Mouse (Mus musculus): Measurements from ENCODE around the gene Pml.

Pml gene

DNA sequence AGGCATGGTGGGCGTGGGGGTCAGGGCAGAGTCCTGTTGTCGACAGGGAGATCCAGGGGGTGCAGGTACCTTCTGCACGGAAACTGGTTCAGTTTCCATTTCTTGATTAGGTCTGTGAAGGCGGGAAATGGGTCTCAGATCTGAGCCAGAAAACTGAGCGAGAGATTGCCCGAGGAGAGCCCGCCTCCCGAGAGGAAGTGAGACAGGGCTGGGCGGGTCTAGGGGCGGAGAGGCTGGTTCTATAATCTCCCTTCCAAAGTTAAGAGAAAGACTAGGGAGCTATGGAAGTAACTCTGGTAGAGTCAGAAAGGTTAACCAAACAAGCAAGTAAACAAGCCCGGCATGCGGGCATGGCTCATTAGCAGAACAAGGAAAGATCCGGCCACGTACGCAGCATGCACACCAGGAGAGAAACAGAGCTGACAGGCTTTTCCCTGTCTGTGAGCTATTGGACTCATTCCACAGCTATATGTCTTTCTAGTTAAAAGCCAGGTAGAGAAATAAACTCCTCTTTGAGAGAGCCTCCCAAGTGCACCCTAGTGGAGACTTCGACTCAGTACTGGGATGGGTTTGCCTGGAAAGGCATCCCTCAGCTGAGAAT lies at the start of gene Pml:
Gene Pml, minus strand, starts transcription at position 195 of the 601 bp plus-strand sequence.
- in situ Hi-C loops (cut with MboI, MseI) = no loop called here

DNA sequence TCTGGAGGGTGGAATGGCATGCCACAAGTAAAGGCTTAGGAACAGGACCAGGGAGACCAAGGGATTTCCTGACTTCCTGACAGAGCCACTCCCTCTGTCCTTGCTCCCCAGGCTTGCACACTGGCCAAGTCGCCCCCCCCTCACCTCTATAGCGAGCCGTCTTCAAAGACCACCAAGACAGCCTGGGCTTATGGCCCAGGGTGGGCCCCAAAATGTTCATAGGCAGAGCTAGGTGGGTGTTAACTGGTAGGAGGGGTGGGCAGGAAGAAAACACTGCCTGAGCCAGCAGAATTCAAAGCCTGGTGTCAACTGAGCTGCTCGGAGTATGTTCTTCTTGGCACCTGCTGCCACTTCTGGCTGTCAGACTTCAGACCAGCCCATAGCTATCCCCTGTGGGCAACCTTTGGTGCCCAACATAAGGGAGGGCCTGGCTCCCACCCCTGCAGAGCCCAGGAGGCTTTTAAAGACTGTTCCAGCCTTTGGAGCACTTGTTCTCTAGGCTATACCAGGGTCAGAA lies 48.4 kb upstream of the Pml start:
- in situ Hi-C loops (cut with MboI, MseI) = no loop called here

DNA sequence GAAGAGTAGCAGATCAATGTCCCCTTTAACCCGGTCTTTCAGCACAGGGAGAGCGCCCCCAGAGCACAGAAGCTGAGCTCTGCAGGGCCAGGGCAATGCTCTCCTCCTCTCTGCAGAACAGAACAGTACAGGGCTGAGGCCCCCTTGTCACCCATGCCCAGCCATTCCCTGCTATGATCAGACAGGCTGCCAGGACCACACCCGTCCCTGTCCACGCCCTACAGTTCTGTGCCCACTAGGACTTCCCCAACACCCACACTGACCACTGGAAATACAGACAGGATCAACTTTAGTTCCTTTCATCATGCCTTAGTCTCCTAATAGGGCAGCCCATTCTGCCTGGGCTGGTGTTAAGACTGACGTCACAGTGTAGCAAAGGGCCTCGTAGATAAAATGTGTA lies 47.5 kb upstream of the Pml start:
- in situ Hi-C loops (cut with MboI, MseI) = no loop called here

DNA sequence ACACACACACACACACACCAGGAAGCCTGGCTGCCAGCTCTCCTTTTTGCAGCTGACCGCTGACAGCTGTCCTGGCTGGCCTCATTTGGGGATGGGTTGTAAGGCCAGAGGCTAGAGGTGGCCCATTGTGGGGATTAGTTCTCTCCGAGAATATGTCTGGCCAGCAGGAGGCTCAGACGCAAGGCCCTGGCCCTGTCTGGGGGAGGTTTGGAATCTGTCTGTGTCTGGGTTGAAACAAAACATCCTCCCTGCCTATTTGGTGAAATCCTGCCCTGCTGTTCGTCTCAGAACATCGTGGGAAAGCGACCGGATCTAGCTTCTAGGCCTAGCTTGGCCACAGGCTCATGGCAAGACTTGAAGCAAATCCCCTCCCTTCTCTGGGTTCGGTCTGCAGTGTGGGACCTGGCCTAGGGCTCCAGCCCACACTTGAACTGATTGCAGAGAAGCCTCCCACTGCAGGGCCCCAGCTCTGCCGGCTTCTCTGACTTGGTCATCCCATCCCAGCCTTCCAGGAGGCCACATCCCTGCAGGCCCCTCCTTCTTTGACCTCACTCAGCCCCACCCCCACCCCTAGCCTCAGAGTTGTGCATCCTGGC lies 46.3 kb upstream of the Pml start:
- in situ Hi-C loops (cut with MboI, MseI) = no loop called here

DNA sequence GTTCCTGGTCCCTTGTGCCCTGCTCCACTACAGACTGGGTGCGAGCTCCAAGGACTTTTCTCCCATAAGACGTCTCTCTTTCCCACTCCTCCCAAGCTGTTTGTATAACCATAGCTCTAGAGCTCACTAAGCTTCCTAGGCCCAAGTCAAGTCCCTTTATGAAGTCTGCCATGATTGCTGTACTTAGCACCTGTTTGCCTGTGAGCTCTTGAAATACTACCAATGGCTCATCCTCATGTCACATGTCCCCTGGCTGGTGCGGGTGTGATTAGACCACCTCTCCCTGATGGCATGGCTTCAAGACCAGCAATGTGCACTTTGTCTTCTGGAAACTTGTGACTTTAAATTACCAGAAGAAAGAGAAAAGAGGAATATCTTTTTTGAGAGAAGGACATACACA lies 45.8 kb upstream of the Pml start:
- in situ Hi-C loops (cut with MboI, MseI) = no loop called here

DNA sequence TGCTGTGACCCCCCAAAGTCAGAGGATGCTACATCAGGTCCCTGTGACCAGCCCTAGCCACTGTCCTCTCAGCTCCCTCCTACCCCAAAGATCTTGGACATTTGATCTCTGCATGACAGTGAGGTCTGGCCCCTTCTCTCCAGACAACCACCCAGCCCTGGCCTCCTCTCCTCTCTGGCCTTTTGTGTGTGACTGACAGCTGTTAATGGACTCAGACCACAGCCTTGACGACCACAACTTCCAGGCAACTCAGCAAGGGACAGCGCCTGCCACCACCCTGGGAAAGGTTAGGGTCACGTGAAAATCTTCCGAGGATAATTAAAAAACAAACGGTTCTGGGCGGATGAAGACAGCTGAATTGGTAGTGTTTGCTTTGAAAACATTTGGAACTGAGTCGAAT lies 44.9 kb upstream of the Pml start:
- in situ Hi-C loops (cut with MboI, MseI) = no loop called here

DNA sequence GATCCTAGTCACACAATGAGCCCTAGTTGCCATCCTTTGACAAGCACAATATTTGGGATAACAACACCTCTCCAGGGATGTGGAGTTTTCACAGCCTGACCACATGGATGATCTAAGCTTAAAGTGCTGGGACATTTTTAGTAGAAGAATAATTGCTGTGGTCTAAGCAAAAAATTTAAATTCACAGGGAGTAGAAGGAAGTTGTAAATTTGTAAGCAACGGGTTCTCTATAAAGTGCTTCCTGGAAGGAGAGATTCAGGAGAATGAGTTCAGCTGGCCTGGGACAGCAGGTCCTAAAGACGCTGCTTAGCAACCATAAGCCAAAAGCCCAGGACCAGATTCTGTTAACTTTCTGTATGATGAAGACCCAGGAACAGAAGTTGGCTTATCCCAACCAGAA lies 40.3 kb upstream of the Pml start:
- in situ Hi-C loops (cut with MboI, MseI) = no loop called here

DNA sequence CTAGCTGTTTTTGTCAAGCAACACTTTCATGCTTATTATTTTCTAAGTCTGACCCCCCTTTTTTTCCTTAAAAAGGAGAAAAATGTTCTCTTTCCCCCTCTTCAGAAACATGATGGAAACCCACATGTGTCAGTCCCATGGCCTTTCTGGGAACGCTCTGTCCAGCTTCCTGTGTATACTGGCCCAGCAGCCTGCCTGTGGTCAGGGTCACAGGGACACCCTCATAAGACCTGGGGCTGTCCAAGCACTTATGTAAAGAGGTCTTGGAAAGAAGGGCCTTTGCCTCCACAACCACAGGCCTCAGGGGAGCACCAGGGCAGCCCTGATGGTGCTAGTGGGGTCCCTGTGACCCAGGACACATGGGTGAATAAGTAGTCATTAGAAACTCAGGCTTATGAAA lies 39.5 kb upstream of the Pml start:
- in situ Hi-C loops (cut with MboI, MseI) = no loop called here

DNA sequence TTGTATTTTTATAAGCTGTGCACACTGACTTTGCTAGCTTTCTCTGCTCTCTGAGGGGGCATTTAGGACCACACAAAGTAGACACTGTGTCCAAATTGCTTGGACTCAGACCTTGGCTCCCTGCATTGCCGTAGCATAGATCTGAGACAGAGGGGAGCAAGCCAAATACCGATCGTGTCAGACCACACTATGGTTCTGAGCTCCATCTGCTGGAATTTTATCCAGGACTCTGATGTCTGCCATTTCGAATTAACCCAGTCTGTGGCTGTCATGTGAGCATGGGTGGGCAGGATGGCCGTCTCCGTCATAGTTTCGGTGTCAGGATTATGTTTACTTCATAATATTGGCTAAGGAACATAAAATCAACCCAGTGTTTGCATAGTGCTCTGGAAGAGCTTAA lies 33.8 kb upstream of the Pml start:
- in situ Hi-C loops (cut with MboI, MseI) = loop anchor here (5.0 kb wide), 1 partner anchor 51 kb away; no protein-coding TSS in a partner anchor

DNA sequence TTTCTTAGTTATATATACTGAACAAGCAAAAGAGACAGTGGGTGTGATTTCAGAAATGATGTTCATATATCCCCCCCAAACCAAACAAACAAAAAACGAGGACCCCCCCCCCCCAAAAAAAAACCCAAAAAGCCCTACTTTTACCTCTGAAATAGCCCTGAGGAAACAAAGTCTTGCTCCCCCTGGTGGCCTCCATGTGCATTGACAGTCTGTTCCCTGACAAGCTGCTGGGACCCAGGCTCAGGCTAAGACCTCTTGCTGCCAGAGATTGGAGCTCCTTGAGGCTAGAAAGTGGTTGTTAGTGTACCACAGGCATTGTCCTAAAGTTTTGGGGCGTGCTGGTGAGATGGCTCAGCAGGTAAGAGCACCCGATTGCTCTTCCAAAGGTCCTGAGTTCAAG lies 32.0 kb upstream of the Pml start:
- in situ Hi-C loops (cut with MboI, MseI) = loop anchor here (5.0 kb wide), 1 partner anchor 49 kb away; no protein-coding TSS in a partner anchor

DNA sequence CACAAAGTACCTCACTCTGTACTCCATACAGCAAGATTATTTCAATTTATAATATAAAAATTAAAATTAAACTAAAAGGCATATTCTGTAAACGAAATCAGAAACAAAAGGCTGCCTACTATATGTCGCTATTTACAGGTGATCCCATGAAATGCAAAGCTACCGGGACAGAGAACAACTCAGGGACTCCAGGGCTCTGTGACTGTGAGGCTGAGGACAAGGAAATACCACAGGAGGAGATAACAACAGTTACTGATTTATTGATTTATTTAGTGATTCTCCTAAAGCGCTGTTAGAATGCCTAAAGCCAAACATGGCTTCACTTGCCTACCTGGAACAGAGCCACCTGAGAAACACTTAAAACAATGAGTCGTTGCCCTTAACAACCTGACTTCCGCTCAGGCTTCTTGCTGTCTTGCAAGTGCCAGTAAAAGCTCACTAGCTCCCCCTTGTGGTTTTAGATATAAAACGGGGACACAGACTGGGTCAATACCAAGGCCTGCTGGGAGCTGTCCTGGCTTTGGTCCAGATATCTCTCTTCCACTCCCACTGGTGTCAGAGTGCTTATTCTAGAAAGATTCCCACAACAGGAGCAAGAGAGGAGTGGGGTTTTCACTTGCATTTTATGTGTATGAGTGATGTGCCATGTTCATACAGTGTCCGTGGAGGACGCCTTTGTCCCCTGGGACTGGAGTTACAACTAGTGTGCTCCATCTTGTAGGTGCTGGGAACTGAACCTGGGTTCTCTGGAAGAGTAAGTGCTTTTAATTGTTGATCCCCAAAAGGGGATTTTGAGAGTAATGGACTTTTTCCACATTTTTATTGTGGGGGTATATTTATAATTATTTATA lies 30.9 kb upstream of the Pml start:
- in situ Hi-C loops (cut with MboI, MseI) = loop anchor here (5.0 kb wide), 1 partner anchor 48 kb away; no protein-coding TSS in a partner anchor

DNA sequence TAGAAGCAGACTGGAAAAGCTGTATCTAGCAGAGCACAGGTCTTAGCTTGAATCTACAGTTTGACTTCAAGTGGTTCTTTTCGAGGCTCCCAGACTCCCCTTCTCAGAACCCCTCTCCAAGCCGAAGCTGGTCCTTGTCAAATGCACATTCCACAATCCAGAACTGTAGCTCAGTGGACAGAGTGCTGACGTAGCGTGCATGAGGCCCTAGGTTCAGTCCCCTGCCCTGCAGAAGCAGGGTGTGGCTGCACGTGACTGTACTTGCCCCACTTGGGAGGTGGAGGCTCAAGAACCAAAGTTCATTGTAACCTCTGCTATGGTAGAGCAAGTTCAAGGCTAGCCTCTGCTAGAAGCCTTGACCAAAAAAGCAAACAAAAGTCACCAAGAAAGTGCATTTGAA lies 30.2 kb upstream of the Pml start:
- in situ Hi-C loops (cut with MboI, MseI) = loop anchor here (5.0 kb wide), 1 partner anchor 47 kb away; no protein-coding TSS in a partner anchor

DNA sequence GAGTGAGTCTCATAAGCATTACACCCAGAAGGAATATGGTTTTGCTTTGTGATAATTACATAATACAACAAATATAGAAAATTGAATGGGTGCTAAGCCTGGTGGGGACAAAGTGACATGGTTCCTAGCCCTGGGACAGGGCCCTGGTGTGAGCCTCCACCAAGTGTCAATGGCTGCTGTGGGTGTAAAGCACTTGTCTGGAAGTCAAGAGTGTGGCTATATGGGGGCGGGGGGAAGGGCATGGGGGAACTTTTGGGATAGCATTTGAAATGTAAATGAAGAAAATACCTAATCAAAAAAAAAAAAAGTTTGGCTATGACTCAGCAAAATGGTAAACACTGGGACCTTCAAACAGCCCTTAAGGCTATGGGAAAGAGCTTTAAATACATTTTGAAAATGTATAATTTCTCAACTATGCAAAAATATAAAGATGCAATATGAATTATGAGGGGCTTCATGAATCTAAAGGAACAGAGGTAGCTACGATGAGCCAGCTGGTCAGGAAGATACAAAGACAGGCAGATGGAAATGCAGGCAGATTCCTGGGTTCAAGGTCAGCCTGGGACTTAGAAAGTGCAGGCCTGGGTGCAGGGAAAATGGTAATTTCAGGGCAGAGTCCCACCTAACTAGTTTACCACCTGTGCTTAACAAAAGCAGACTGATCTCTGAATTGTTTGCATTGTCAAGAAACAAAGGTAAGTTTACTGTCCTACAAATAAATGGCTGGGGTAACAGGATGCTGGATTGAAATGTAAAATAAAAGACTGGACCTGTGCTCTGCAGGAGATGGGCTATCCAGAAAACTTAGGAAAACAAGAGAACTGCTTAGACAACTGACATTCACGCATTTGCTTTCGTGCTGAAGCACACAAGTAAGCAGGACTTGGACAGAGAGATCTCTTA lies 29.5 kb upstream of the Pml start:
- in situ Hi-C loops (cut with MboI, MseI) = no loop called here

DNA sequence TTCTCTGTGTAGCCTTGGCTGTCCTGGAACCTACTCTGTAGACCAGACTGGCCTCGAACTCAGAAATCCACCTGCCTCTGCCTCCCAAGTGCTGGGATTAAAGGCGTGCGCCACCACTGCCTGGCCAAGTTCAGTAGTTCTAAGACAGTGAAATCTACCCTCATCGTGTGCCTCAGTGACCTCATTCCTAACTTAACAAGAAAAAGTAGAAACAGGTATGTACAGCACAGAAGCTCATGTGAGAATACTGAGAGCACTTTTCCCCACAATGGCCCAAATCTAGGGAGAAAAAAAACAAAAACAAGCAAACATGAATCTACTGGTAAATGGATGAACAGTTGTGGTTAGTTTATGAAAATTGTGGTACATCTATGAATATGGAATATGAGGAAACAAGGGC lies 28.7 kb upstream of the Pml start:
- in situ Hi-C loops (cut with MboI, MseI) = no loop called here

DNA sequence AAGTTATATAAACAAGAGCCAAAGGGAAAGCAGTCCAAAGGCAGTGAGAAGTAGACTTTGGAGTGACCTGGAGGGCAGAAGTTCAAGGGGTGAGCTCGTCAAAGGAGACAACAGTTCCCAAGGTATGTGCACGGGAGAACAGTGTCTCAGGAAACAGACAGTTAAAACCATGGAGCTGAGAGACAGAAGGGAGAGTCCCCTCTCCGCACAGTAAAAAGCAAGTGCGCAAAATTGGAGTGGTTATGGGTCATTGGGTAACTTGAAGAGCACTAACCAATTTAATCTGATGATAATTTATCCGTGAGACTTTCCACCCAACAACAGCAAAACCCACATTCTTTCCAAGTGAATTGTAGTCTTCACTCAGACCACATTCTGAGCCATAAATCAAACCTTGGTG lies 26.8 kb upstream of the Pml start:
- in situ Hi-C loops (cut with MboI, MseI) = no loop called here

DNA sequence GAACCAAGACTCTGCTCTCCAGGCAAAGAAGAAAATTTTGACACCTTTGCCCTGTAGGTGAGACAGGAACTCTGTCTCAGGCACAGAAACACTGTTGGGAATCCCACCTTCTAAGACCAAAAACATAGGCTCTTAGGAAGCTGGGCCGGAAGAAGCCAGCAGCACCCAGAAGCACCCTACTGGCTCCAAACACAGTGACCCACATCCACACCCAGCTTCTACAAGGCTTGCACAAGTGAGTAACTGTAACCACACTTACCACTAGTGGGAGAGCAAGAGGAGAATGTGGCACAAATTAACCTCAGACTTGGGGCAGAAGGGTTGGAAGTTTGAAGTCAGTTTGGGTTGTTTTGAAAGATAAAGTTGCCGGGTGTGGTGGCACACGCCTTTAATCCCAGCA lies 26.2 kb upstream of the Pml start:
- in situ Hi-C loops (cut with MboI, MseI) = no loop called here

DNA sequence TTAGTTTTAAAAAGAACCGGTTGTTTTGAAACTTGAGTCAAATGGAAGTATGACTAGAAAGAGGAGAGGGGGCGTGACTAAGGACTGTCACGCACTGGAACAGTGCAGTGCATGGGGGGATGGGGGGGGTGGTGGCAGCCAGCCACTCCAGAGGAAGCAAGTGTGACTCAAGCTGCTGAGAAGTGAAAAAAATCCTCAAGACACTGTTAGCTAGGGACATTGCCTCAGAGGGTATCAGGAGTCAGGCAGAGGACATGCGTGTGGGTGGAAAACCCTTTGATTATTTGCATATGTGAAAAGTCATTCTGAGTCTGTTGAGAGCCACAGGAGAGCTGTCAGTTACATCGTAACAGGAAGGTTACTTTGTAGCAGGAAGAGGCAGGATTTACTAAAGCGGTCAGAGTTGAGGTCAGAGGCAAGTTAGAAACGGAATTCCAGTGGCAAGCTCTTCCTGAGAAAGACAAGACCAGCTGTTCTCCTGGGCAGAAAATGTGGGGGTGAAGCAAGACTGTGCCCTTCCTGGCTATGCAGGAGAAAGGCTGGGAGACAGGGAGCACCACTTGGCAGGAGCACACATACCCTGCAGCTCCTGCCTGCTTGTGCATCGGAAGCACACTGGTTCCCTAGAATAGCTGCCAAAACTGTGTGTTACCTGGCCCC lies 25.7 kb upstream of the Pml start:
- in situ Hi-C loops (cut with MboI, MseI) = no loop called here

DNA sequence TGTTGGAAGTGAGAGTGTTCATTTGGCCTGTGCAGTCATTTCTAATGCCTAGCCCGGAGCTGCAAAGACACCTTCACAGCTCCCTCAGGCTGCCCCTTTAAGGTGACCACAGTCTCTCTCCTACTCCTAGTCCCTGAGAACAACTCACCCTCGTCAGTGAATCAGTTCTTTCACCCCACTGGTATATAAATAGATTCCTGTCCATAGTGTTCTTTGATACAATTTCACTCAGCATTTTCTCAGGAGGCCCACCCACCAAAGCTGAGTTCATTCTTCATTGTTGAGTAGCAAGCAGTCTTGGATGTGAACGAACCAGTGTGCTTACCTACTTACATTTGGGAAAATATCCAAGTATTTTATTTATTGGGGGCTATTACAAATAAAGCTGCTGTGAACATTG lies 25.0 kb upstream of the Pml start:
- in situ Hi-C loops (cut with MboI, MseI) = no loop called here

DNA sequence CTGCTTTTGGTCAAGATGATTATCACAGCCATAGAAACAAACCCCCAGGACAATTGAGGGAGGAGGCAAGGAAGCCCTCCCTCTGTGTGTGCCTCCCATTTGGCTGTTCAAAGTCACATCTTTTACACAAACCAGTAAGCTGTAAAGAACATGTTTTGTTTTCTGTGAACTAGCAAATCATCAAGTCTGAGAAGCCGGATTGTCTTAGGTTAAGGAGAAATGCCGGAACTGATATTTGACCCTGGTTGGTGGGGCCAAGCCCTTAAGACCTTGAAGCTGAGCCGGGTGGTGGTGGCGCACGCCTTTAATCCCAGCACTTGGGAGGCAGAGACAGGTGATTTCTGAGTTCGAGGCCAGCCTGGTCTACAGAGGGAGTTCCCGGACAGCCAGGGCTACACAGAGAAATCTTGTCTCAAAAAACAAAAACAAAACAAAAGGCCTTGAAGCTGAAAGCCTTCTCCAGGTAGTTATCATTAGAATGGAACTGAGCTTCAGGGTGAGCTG lies 24.6 kb upstream of the Pml start:
- in situ Hi-C loops (cut with MboI, MseI) = no loop called here

DNA sequence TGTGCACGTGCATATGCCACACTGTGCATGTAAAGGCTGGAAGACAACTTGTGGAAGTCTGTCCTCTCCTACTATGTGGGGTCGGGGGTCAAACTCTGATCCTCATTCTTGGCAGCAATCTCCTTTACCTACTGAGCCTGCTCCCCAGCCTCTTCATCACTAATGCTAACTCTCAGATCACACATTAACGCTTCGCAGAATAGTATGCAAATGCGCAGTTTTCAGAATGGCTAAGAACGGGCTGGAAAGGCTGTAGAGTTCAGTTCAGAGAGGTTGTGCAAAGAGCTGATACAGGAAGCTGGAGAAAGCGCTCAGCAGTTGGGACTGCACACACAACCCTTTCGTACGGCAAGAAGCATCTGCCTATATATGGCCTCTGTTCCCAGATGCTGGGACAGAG lies 23.3 kb upstream of the Pml start:
- in situ Hi-C loops (cut with MboI, MseI) = no loop called here

DNA sequence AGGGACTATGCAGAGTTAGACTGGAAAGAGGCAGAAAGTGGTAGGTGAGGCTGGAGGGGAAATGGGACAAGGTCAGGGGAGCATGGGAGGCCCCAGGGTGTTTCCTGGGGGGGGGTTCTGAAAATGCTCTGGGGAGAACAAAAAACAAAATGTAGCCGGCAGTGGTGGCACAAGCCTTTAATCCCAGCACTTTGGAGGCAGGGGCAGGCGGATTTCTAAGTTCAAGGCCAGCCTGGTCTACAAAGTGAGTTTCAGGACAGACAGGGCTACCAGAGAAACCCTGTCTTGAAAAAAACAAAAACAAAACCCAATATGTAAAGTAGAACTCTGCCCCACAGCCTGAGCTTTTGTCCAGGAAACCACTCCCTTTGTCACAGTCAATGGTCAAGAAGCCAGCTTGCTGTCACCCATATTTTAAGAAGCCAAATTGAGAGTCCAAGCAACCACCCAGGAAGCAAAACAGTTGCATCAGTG lies 22.5 kb upstream of the Pml start:
- in situ Hi-C loops (cut with MboI, MseI) = no loop called here
